Mouse (Mus musculus): ENCODE measurements around the gene Cacna2d4.

The Cacna2d4 gene

GRCm38 (mm10) chr6:119387801-119388649 is 151.7 kb downstream of the Cacna2d4 start:
- DNase-seq (ENCODE audit: low spot score in 2 of 2) = no peak

GRCm38 (mm10) chr6:119388650-119389012 is 152.3 kb downstream of the Cacna2d4 start:
- DNase-seq (ENCODE audit: low spot score in 2 of 2) = peak; percentile 92 to 94

- DNase-seq (ENCODE audit: low spot score in 2 of 2) = no peak
Observed at GRCm38 (mm10) chr6:119389089-119389488, 152.8 kb downstream of the Cacna2d4 start.

- DNase-seq (ENCODE audit: low spot score in 2 of 2) = no peak
Observed at GRCm38 (mm10) chr6:119390728-119391127, 154.4 kb downstream of the Cacna2d4 start.

GRCm38 (mm10) chr6:119392836-119393235 is 156.5 kb downstream of the Cacna2d4 start:
- DNase-seq (ENCODE audit: low spot score in 2 of 2) = no peak

GRCm38 (mm10) chr6:119395421-119396308 is 159.3 kb downstream of the Cacna2d4 start:
- DNase-seq (ENCODE audit: low spot score in 2 of 2) = peak in 1 of 2 experiments; percentile 58

- DNase-seq (ENCODE audit: low spot score in 2 of 2) = peak; percentile 64
Observed at GRCm38 (mm10) chr6:119396309-119396634, 159.9 kb downstream of the Cacna2d4 start.

GRCm38 (mm10) chr6:119399371-119399770 is 163.0 kb downstream of the Cacna2d4 start:
- DNase-seq (ENCODE audit: low spot score in 2 of 2) = no peak

- no peak for DNase-seq (ENCODE audit: low spot score in 2 of 2)
Observed at GRCm38 (mm10) chr6:119400649-119401048, 164.3 kb downstream of the Cacna2d4 start.

GRCm38 (mm10) chr6:119401545-119402304 is 165.4 kb downstream of the Cacna2d4 start:
- no peak for DNase-seq (ENCODE audit: low spot score in 2 of 2)

All from natural killer cell, adult 2 months (primary cell).